Mouse (Mus musculus): ENCODE measurements around the gene Ubtf.

The Ubtf gene

DNA sequence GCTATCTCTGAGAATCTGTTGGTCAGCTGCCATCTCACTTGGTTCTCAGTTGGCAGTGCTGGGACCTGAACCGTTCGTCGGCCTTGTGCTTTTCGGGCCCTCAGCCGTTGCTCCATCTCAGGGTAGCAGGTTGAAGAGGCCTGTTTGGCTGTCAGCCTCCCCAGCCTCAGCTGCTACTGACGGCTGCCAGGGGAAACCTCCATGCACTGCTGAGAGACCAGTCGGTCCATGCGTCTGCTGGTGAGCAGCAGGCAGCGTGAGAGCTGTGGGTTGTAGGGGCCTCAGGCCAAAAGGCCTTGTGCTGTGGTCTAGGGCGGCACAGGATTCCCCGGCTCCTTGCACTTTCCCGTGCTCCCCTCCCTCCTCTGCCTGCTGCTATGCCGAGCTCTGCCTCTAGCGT lies 53.7 kb downstream of the Ubtf start:
- peaks cover 45% of the 10 kb centered on the region for H3K36me3 ChIP-seq (ENCODE audit: insufficient read depth, low read length)
- no peak for TF ChIP-seq CTCF (conservative IDR thresholded peaks at IDR 0.05; ENCODE audit: low read length)
- H3K9me3 ChIP-seq (ENCODE audit: low read length), result no peaks in the 10 kb centered on the region
- H3K4me1 ChIP-seq (replicated peaks; ENCODE audit: low read depth, low read length), result peaks cover 85% of the 10 kb centered on the region
- H3K4me3 ChIP-seq (replicated peaks; ENCODE audit: low read length), result peak overlapping the region; percentile 45
- no peaks in the 10 kb centered on the region for H3K27me3 ChIP-seq (ENCODE audit: insufficient read depth, low read length)

DNA sequence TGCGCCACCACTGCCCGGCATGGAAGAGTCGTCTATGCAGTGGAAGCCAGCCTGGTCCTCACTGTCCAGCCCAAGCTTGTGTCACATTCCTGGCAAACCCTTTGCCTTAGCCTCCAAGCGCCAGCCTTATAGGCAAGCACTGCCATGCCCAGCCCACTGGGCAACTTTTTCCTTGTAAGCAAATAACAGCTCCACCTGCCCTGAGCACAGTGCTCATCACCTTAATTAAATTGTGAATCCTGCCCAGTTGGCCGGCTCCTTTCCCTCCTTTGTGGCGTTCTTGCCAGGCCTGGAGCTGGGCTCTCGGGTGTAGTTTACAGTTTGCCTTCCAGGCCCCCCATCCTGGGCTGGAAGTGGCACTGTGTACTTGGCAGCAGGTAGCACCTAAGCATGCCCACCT lies 56.3 kb downstream of the Ubtf start:
- H3K4me1 ChIP-seq (replicated peaks; ENCODE audit: low read depth, low read length), result peaks cover 92% of the 10 kb centered on the region
- TF ChIP-seq POU5F1 (IDR thresholded peaks at IDR 0.05; ENCODE audit: borderline replicate concordance, low read length) (no peak), CTCF (conservative IDR thresholded peaks at IDR 0.05; ENCODE audit: low read length) (no peak), NANOG (IDR thresholded peaks at IDR 0.05; ENCODE audit: borderline replicate concordance, low read length) (no peak)
- H3K4me3 ChIP-seq (replicated peaks; ENCODE audit: low read length), result no peak overlapping the region

DNA sequence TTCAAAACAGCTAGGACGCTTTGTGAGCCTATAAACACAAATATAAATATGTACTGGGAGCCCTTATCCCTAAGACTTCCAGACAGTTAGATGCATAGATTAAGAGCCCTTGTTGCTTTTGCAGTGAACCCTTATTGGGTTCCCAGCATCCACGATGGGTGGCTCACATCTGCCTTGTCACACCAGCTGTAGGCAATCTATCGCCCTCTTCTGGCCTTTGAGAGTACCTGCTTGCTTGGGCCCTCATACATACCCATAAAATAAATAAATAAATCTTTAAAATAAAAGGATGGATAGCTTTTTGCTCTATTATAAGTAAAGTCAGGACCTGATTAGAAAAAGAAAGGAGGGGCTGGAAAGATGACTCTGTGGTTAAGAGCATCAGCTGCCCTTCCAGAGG lies 61.0 kb downstream of the Ubtf start:
- no peaks in the 10 kb centered on the region for H3K27me3 ChIP-seq (ENCODE audit: insufficient read depth, low read length)
- TF ChIP-seq CTCF (conservative IDR thresholded peaks at IDR 0.05; ENCODE audit: low read length) (peak; percentile 62), POU5F1 (IDR thresholded peaks at IDR 0.05; ENCODE audit: borderline replicate concordance, low read length) (no peak), NANOG (IDR thresholded peaks at IDR 0.05; ENCODE audit: borderline replicate concordance, low read length) (no peak)
- H3K36me3 ChIP-seq (ENCODE audit: insufficient read depth, low read length), result peaks cover 96% of the 10 kb centered on the region
- H3K9me3 ChIP-seq (ENCODE audit: low read length), result no peaks in the 10 kb centered on the region; the same call in 1 of the 2 replicates
- no peak overlapping the region for H3K4me3 ChIP-seq (replicated peaks; ENCODE audit: low read length)
- peaks cover 93% of the 10 kb centered on the region for H3K4me1 ChIP-seq (replicated peaks; ENCODE audit: low read depth, low read length)

More for the DNA sequence above, 56.3 kb downstream of the Ubtf start:
- H3K9me3 ChIP-seq (ENCODE audit: low read length), result no peaks in the 10 kb centered on the region
- no peaks in the 10 kb centered on the region for H3K27me3 ChIP-seq (ENCODE audit: insufficient read depth, low read length)
- peaks cover 68% of the 10 kb centered on the region for H3K36me3 ChIP-seq (ENCODE audit: insufficient read depth, low read length)

DNA sequence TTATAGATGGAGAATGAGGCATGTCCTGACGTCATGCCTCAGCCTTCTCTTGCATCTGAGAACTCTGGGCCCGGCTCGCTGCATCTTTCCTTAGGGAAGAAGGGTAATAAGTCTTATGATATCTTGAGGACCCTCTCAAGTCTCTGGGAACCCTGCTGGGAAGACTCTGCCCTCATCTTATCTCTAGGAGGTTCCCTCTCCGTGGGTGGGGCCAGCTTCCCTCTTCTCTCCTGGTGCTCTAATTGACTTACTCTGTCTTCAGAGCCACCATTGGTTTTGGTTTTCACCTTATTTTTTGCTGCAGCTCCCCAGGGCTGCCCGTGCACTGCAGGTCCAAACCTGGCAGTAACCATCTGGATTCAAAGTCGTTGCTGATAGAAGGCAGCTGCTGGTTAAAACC lies 61.4 kb downstream of the Ubtf start:
- no peaks in the 10 kb centered on the region; the same call in 1 of the 2 replicates for H3K9me3 ChIP-seq (ENCODE audit: low read length)
- H3K4me3 ChIP-seq (replicated peaks; ENCODE audit: low read length), result no peak overlapping the region
- H3K36me3 ChIP-seq (ENCODE audit: insufficient read depth, low read length), result peaks cover 96% of the 10 kb centered on the region
- peaks cover 93% of the 10 kb centered on the region for H3K4me1 ChIP-seq (replicated peaks; ENCODE audit: low read depth, low read length)
- TF ChIP-seq POU5F1 (IDR thresholded peaks at IDR 0.05; ENCODE audit: borderline replicate concordance, low read length) (no peak), CTCF (conservative IDR thresholded peaks at IDR 0.05; ENCODE audit: low read length) (no peak), NANOG (IDR thresholded peaks at IDR 0.05; ENCODE audit: borderline replicate concordance, low read length) (no peak)
- H3K27me3 ChIP-seq (ENCODE audit: insufficient read depth, low read length), result no peaks in the 10 kb centered on the region

DNA sequence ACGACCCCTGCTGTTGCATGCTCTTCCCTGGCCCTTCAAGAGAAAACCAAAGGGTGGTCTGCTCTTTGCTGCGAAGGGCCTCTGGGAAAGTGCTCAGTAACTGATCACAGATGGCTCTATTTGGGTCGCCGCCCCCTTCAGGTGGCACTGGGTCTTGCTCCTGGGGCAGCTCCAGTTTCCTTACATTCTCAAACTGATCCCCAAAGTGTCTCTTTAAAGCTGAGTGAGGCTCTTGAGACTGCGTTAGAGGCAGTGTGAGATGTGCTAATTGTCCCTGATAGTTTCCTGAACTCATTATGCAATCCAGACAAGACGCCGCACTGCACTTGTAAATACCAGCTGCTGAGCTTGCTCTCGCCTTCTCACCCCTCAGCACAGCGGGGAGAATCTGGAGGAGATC lies 62.0 kb downstream of the Ubtf start:
- Histone ChIP-seq H3K4me1 (replicated peaks; ENCODE audit: low read depth, low read length) (peaks cover 92% of the 10 kb centered on the region), H3K9me3 (ENCODE audit: low read length) (no peaks in the 10 kb centered on the region; the same call in 1 of the 2 replicates), H3K4me3 (replicated peaks; ENCODE audit: low read length) (0 out of 2 replicates have a peak overlapping the region, but pooled peaks have one; percentile 21), H3K27me3 (ENCODE audit: insufficient read depth, low read length) (no peaks in the 10 kb centered on the region), H3K36me3 (ENCODE audit: insufficient read depth, low read length) (peaks cover 96% of the 10 kb centered on the region)
- TF ChIP-seq CTCF (conservative IDR thresholded peaks at IDR 0.05; ENCODE audit: low read length), result peak; percentile 58
- no peak for TF ChIP-seq POU5F1 (IDR thresholded peaks at IDR 0.05; ENCODE audit: borderline replicate concordance, low read length)
- TF ChIP-seq NANOG (IDR thresholded peaks at IDR 0.05; ENCODE audit: borderline replicate concordance, low read length), result no peak
